Mouse (Mus musculus) CH12.LX (cell line): Measurements from ENCODE around the gene Slc26a1. TPM values are rescaled to one million over a fixed set of nuclear protein-coding genes. Genes with fewer than 3 reads are reported as not detected.

Source experiments
- DNase-seq: peaks from one replicate; pipeline ENCODE4 v3.0.0-alpha.2; 2013; ENCODE audit errors: extremely low read depth
- H3K27ac ChIP-seq: 2 replicates; pipeline ENCODE4 v1.5.1; 2012; ENCODE audit warnings: low read depth, mild to moderate bottlenecking, control low read depth, moderate library complexity; ENCODE audit not compliant: insufficient read depth
- H3K27me3 ChIP-seq: replicated peaks from 2 replicates; pipeline ENCODE3; 2012; ENCODE audit warnings: inconsistent platforms
- H3K36me3 ChIP-seq, 2 experiments: replicated peaks in 1 of 2; 2 replicates each; pipeline versions ENCODE3 to v1.6.1; 2012; ENCODE audit warnings: inconsistent platforms in 1 of 2, low read length in 1 of 2, mild to moderate bottlenecking in 1 of 2, mixed read lengths in 1 of 2, moderate library complexity in 1 of 2; ENCODE audit not compliant: control insufficient read depth in 1 of 2, insufficient read depth in 1 of 2
- H3K4me1 ChIP-seq, 2 experiments: 2 replicates each; pipeline ENCODE4 v1.6.1; 2012; ENCODE audit warnings: inconsistent platforms in 1 of 2, moderate library complexity in 1 of 2; ENCODE audit not compliant: insufficient read depth in 2 of 2, control insufficient read depth in 1 of 2
- H3K4me2 ChIP-seq: 2 replicates; pipeline ENCODE4 v1.6.1; 2012; ENCODE audit warnings: low read depth, mild to moderate bottlenecking, control low read depth; ENCODE audit not compliant: poor library complexity, insufficient read depth, severe bottlenecking
- H3K4me3 ChIP-seq, 3 experiments: fragments of 150-350 bp in 1 of 3; sonication (generic) in 1 of 3; replicated peaks in 1 of 3; 2 replicates each; pipeline versions ENCODE3 to v1.5.1; 2011 to 2012; ENCODE audit warnings: low read depth in 2 of 3, low read length in 2 of 3, mild to moderate bottlenecking in 2 of 3, moderate library complexity in 2 of 3, control low read depth in 1 of 3, improper control_type of control experiment in 1 of 3, inconsistent platforms in 1 of 3, mixed read lengths in 1 of 3; ENCODE audit not compliant: poor library complexity in 1 of 3
- H3K79me2 ChIP-seq: replicated peaks from 2 replicates; pipeline ENCODE4 v1.6.1; 2012; ENCODE audit warnings: mild to moderate bottlenecking, moderate library complexity; ENCODE audit not compliant: control insufficient read depth, poor library complexity, insufficient read depth, severe bottlenecking; ENCODE audit errors: extremely low read depth
- H3K9ac ChIP-seq: 2 replicates; pipeline ENCODE4 v1.6.1; 2012; ENCODE audit warnings: low read depth, mild to moderate bottlenecking, control low read depth, moderate library complexity; ENCODE audit not compliant: insufficient read depth
- H3K9me3 ChIP-seq: replicated peaks from 2 replicates; pipeline ENCODE3; 2012; ENCODE audit warnings: low read length, inconsistent platforms, mixed read lengths
- BHLHE40 ChIP-seq: IDR thresholded peaks from 2 replicates; pipeline ENCODE4 v1.6.1; 2011; ENCODE audit warnings: mild to moderate bottlenecking, low read depth, low read length, improper control_type of control experiment
- CHD1 ChIP-seq: IDR thresholded peaks from 2 replicates; pipeline ENCODE4 v1.6.1; 2012; ENCODE audit warnings: low read depth, low read length, improper control_type of control experiment, inconsistent platforms
- CHD2 ChIP-seq: IDR thresholded peaks from 2 replicates; pipeline ENCODE4 v1.6.1; 2011; ENCODE audit warnings: low read length, improper control_type of control experiment
- CTCF ChIP-seq, 2 experiments: IDR thresholded peaks in 1 of 2; conservative IDR thresholded peaks in 1 of 2; 2 replicates each; pipeline ENCODE4 v1.5.1; 2011 to 2012; ENCODE audit warnings: low read depth in 2 of 2, low read length in 2 of 2, improper control_type of control experiment in 1 of 2, inconsistent platforms in 1 of 2, mild to moderate bottlenecking in 1 of 2, moderate library complexity in 1 of 2
- E2F4 ChIP-seq: IDR thresholded peaks from 2 replicates; pipeline ENCODE4 v1.6.1; 2011; ENCODE audit warnings: low read depth, low read length, improper control_type of control experiment; ENCODE audit not compliant: insufficient replicate concordance
- ELF1 ChIP-seq: IDR thresholded peaks from 2 replicates; pipeline ENCODE4 v1.6.1; 2014; ENCODE audit warnings: low read depth, mild to moderate bottlenecking, inconsistent platforms, low read length, improper control_type of control experiment
- EP300 ChIP-seq: IDR thresholded peaks from 2 replicates; pipeline ENCODE4 v1.6.1; 2011; ENCODE audit warnings: low read length, improper control_type of control experiment
- ETS1 ChIP-seq: conservative IDR thresholded peaks from 2 replicates; pipeline ENCODE4 v1.6.1; 2012; ENCODE audit warnings: low read depth, mild to moderate bottlenecking, inconsistent platforms, low read length, improper control_type of control experiment, moderate library complexity
- GABPA ChIP-seq: IDR thresholded peaks from 2 replicates; pipeline ENCODE4 v1.6.1; 2012; ENCODE audit warnings: low read depth, low read length, improper control_type of control experiment, inconsistent platforms; ENCODE audit not compliant: insufficient replicate concordance
- HCFC1 ChIP-seq: IDR thresholded peaks from 2 replicates; pipeline ENCODE4 v1.6.1; 2012; ENCODE audit warnings: low read depth, mild to moderate bottlenecking, inconsistent platforms, low read length, improper control_type of control experiment
- IRF4 ChIP-seq: IDR thresholded peaks from 2 replicates; pipeline ENCODE4 v1.6.1; 2014; ENCODE audit warnings: low read depth, mild to moderate bottlenecking, inconsistent platforms, low read length, improper control_type of control experiment
- JUN ChIP-seq: IDR thresholded peaks from 2 replicates; pipeline ENCODE4 v1.6.1; 2011; ENCODE audit warnings: low read depth, mild to moderate bottlenecking, low read length, improper control_type of control experiment, moderate library complexity; ENCODE audit not compliant: insufficient read depth
- JUND ChIP-seq: conservative IDR thresholded peaks from 2 replicates; pipeline ENCODE4 v1.6.1; 2011; ENCODE audit warnings: low read depth, low read length, improper control_type of control experiment
- KAT2A ChIP-seq: IDR thresholded peaks from 2 replicates; pipeline ENCODE4 v1.6.1; 2012; ENCODE audit warnings: low read length, improper control_type of control experiment, inconsistent platforms; ENCODE audit not compliant: insufficient replicate concordance
- MAFK ChIP-seq: IDR thresholded peaks from 2 replicates; pipeline ENCODE4 v1.6.1; 2011; ENCODE audit warnings: low read length, improper control_type of control experiment; ENCODE audit not compliant: insufficient replicate concordance
- MAX ChIP-seq: IDR thresholded peaks from 2 replicates; pipeline ENCODE4 v1.6.1; 2011; ENCODE audit warnings: low read length, improper control_type of control experiment
- MAZ ChIP-seq: IDR thresholded peaks from 2 replicates; pipeline ENCODE4 v1.6.1; 2012; ENCODE audit warnings: low read depth, mild to moderate bottlenecking, inconsistent platforms, low read length, improper control_type of control experiment, moderate library complexity
- MEF2A ChIP-seq: IDR thresholded peaks from 2 replicates; pipeline ENCODE4 v1.6.1; 2014; ENCODE audit warnings: low read depth, mild to moderate bottlenecking, inconsistent platforms, low read length, improper control_type of control experiment, borderline replicate concordance
- MXI1 ChIP-seq: IDR thresholded peaks from 2 replicates; pipeline ENCODE4 v1.6.1; 2011; ENCODE audit warnings: mild to moderate bottlenecking, low read depth, low read length, improper control_type of control experiment
- MYC ChIP-seq: IDR thresholded peaks from 2 replicates; pipeline ENCODE4 v1.6.1; 2011; ENCODE audit warnings: low read depth, mild to moderate bottlenecking, improper control_type of control experiment, low read length
- NELFE ChIP-seq: IDR thresholded peaks from 2 replicates; pipeline ENCODE4 v1.6.1; 2011; ENCODE audit warnings: low read depth, low read length, improper control_type of control experiment
- NRF1 ChIP-seq: IDR thresholded peaks from 2 replicates; pipeline ENCODE4 v1.6.1; 2014; ENCODE audit warnings: low read depth, mild to moderate bottlenecking, inconsistent platforms, low read length, improper control_type of control experiment, moderate library complexity
- PAX5 ChIP-seq: IDR thresholded peaks from 2 replicates; pipeline ENCODE4 v1.6.1; 2012; ENCODE audit warnings: low read length, inconsistent platforms, mixed read lengths
- POLR2A ChIP-seq: IDR thresholded peaks from 2 replicates; pipeline ENCODE4 v1.6.1; 2011; ENCODE audit warnings: low read depth, mild to moderate bottlenecking, improper control_type of control experiment, low read length
- POLR2AphosphoS2 ChIP-seq: IDR thresholded peaks from 2 replicates; pipeline ENCODE4 v1.6.1; 2011; ENCODE audit warnings: low read depth, low read length, improper control_type of control experiment
- RAD21 ChIP-seq: IDR thresholded peaks from 2 replicates; pipeline ENCODE4 v1.6.1; 2011; ENCODE audit warnings: low read depth, mild to moderate bottlenecking, low read length, improper control_type of control experiment, moderate library complexity
- RCOR1 ChIP-seq: conservative IDR thresholded peaks from 2 replicates; pipeline ENCODE4 v1.6.1; 2012; ENCODE audit warnings: low read depth, mild to moderate bottlenecking, inconsistent platforms, low read length, improper control_type of control experiment
- SIN3A ChIP-seq: IDR thresholded peaks from 2 replicates; pipeline ENCODE4 v1.6.1; 2012; ENCODE audit warnings: low read length, improper control_type of control experiment, inconsistent platforms
- SMC3 ChIP-seq: IDR thresholded peaks from 2 replicates; pipeline ENCODE4 v1.6.1; 2011; ENCODE audit warnings: low read depth, low read length, improper control_type of control experiment
- TBP ChIP-seq: conservative IDR thresholded peaks from 2 replicates; pipeline ENCODE4 v1.6.1; 2011; ENCODE audit warnings: low read depth, low read length, improper control_type of control experiment
- TCF12 ChIP-seq: IDR thresholded peaks from 2 replicates; pipeline ENCODE4 v1.6.1; 2014; ENCODE audit warnings: low read depth, mild to moderate bottlenecking, inconsistent platforms, low read length, improper control_type of control experiment
- UBTF ChIP-seq: IDR thresholded peaks from 2 replicates; pipeline ENCODE4 v1.6.1; 2012; ENCODE audit warnings: low read depth, mild to moderate bottlenecking, inconsistent platforms, low read length, improper control_type of control experiment, moderate library complexity
- USF1 ChIP-seq: IDR thresholded peaks from 2 replicates; pipeline ENCODE4 v1.6.1; 2014; ENCODE audit warnings: low read depth, mild to moderate bottlenecking, inconsistent platforms, low read length, improper control_type of control experiment
- ZC3H11A ChIP-seq: IDR thresholded peaks from 2 replicates; pipeline ENCODE4 v1.6.1; 2012; ENCODE audit warnings: low read depth, mild to moderate bottlenecking, inconsistent platforms, low read length, improper control_type of control experiment
- ZKSCAN1 ChIP-seq: IDR thresholded peaks from 2 replicates; pipeline ENCODE4 v1.6.1; 2012; ENCODE audit warnings: low read depth, inconsistent platforms, low read length, improper control_type of control experiment, borderline replicate concordance
- ZMIZ1 ChIP-seq: IDR thresholded peaks from 2 replicates; pipeline ENCODE4 v1.6.1; 2012; ENCODE audit warnings: low read depth, mild to moderate bottlenecking, inconsistent platforms, low read length, improper control_type of control experiment
- ZNF384 ChIP-seq: IDR thresholded peaks from 2 replicates; pipeline ENCODE4 v1.6.1; 2012; ENCODE audit warnings: low read depth, low read length, improper control_type of control experiment, inconsistent platforms
- dilution Hi-C: fragments of 300-500 bp; cut with MboI; formaldehyde crosslinking; loops from 2 replicates; pipeline ENCODE4 v1.14.3; 2020; ENCODE audit warnings: low sequenced_read_pairs; ENCODE audit not compliant: extremely low pct_unique_long_range_greater_than_20kb, extremely low pct_ligation_motif_present
- in situ Hi-C: fragments of 300-500 bp; cut with MboI; formaldehyde crosslinking; loops from 3 replicates; pipeline ENCODE4 v1.14.3; 2019; ENCODE audit warnings: low sequenced_read_pairs, low pct_ligation_motif_present, low pct_unique_long_range_greater_than_20kb, mixed read lengths
- polyA plus RNA-seq: library from polyadenylated mRNA; unstranded; fragments of >175 nt; gene quantifications from 2 replicates; pipeline ENCODE4 v1.2.1, GENCODE M21; 2012; ENCODE audit warnings: low read depth; ENCODE audit not compliant: insufficient read length
- total RNA-seq, 2 experiments: library from RNA; depleted of rRNA; stranded (reverse); fragments of 300-350 nt in 1 of 2; fragments of >200 nt in 1 of 2; gene quantifications; 2 replicates each; pipeline ENCODE4 v1.2.3; 2012 to 2014

Gene Slc26a1
- total and polyA plus RNA-seq, 3 experiments: 0.07 to 0.08 TPM; not detected in 1

GRCm38 (mm10) chr5:108668977-108669936, 6.1 kb downstream of the Slc26a1 start, which contains the start of gene Dgkq:
Gene Dgkq (minus strand): TSS chr5:108669672.
- in situ Hi-C loops: loop anchor here (25.0 kb wide), 1 partner anchor 232 kb away; the partner anchor contains the start of genes Atp5k and Mfsd7a
- Histone ChIP-seq H3K27ac (peak within 1 kb of the TSS; percentile 14; the same call in 1 of the 2 replicates), H3K9me3 (no peaks in the 10 kb centered on the region), H3K9ac (peak within 1 kb of the TSS; percentile 80), H3K36me3 (peaks cover 13 to 33% of the 10 kb centered on the region in 2 experiments), H3K4me3 (peak within 1 kb of the TSS; percentile 65 to 73 (median 66)), H3K4me1 (peaks cover 2 to 31% of the 10 kb centered on the region in 2 experiments), H3K27me3 (peaks cover 3% of the 10 kb centered on the region), H3K4me2 (peak within 1 kb of the TSS; percentile 70), H3K79me2 (no peaks in the 10 kb centered on the region)
- DNase-seq: peak; percentile 84
- dilution Hi-C loops: no loop called here
- TF ChIP-seq MAX (peak; percentile 92), ZKSCAN1 (no peak), NELFE (no peak; the same call in 1 of the 2 replicates), CHD1 (no peak; the same call in 1 of the 2 replicates), GABPA (no peak), ZC3H11A (no peak), RAD21 (peak; percentile 80), SIN3A (peak; percentile 85), MYC (no peak), MAFK (no peak), POLR2A (peak; percentile 86), CHD2 (no peak), HCFC1 (peak; percentile 61), ZNF384 (no peak), PAX5 (no peak), ETS1 (0 out of 2 replicates have a peak, but pooled peaks have one; percentile 51), BHLHE40 (peak; percentile 99), NRF1 (peak; percentile 54), TCF12 (peak; percentile 78; the same call in 1 of the 2 replicates), MEF2A (peak; percentile 69; the same call in 1 of the 2 replicates), EP300 (no peak), IRF4 (peak; percentile 40), CTCF (conservative IDR thresholded peaks at IDR 0.05 in 1 of 2, IDR thresholded peaks at IDR 0.05 in 1 of 2; ENCODE audit: low read depth in 2 of 2, low read length in 2 of 2) (peak in 1 of 2 experiments; percentile 74; a peak in 2 of 4 replicates), KAT2A (no peak; the same call in 1 of the 2 replicates), SMC3 (peak; percentile 25), ELF1 (peak; percentile 60), MAZ (no peak), MXI1 (peak; percentile 73; the same call in 1 of the 2 replicates), E2F4 (no peak), UBTF (no peak), JUN (no peak), RCOR1 (no peak; the same call in 1 of the 2 replicates), TBP (peak; percentile 36; the same call in 1 of the 2 replicates), ZMIZ1 (peak; percentile 44; the same call in 1 of the 2 replicates), JUND (no peak), USF1 (peak; percentile 95), POLR2AphosphoS2 (no peak)
